Mouse (Mus musculus): ENCODE results near the gene Ceacam1.
"Not testable (repeated sequence)": the region's sequence is repeated elsewhere in the genome, so short reads cannot be mapped to it uniquely, and the experiment has no call there.

The Ceacam1 gene

GRCm38 (mm10) chr7:25477091-25477751 is at the start of gene Ceacam1:
Gene Ceacam1 (minus strand): TSS chr7:25477603.
- DNase-seq: peak; percentile 82 to 85

GRCm38 (mm10) chr7:25516070-25516777 is 38.8 kb upstream of the Ceacam1 start:
- not testable (repeated sequence) for DNase-seq

- not testable (repeated sequence) for DNase-seq
These were observed 38.3 kb upstream of the Ceacam1 start for GRCm38 (mm10) chr7:25515667-25516066.

GRCm38 (mm10) chr7:25509925-25510324 is 32.5 kb upstream of the Ceacam1 start:
- DNase-seq: no peak

GRCm38 (mm10) chr7:25494649-25495048 is 17.2 kb upstream of the Ceacam1 start:
- no peak for DNase-seq

GRCm38 (mm10) chr7:25490698-25491097 is 13.3 kb upstream of the Ceacam1 start:
- not testable (repeated sequence) for DNase-seq

- not testable (repeated sequence) for DNase-seq
These were observed 12.0 kb upstream of the Ceacam1 start for GRCm38 (mm10) chr7:25489382-25489781.

- peak; percentile 64 to 70 for DNase-seq
These were observed 8.8 kb upstream of the Ceacam1 start for GRCm38 (mm10) chr7:25486186-25486585.

- no peak for DNase-seq
These were observed 7.7 kb upstream of the Ceacam1 start for GRCm38 (mm10) chr7:25485061-25485460.

- DNase-seq: no peak
These were observed 5.8 kb upstream of the Ceacam1 start for GRCm38 (mm10) chr7:25483133-25483735.

- peak; percentile 29 to 33 for DNase-seq
These were observed 3.4 kb upstream of the Ceacam1 start for GRCm38 (mm10) chr7:25480791-25481190.

- DNase-seq: peak; percentile 77 to 80
These were observed 2.0 kb upstream of the Ceacam1 start for GRCm38 (mm10) chr7:25479440-25479839.

GRCm38 (mm10) chr7:25477752-25478093 is 320 bp upstream of the Ceacam1 start:
- DNase-seq: not testable (repeated sequence)

- not testable (repeated sequence) for DNase-seq
These were observed 5.6 kb downstream of the Ceacam1 start for GRCm38 (mm10) chr7:25471821-25472220.

- not testable (repeated sequence) for DNase-seq
These were observed 11.8 kb downstream of the Ceacam1 start for GRCm38 (mm10) chr7:25465586-25465985.

- no peak for DNase-seq
These were observed 12.4 kb downstream of the Ceacam1 start for GRCm38 (mm10) chr7:25465010-25465409.

GRCm38 (mm10) chr7:25462033-25462337 is 15.4 kb downstream of the Ceacam1 start:
- not testable (repeated sequence) for DNase-seq

GRCm38 (mm10) chr7:25461336-25462032 is 15.9 kb downstream of the Ceacam1 start:
- DNase-seq: not testable (repeated sequence)

GRCm38 (mm10) chr7:25452103-25452502 is 25.3 kb downstream of the Ceacam1 start:
- no peak for DNase-seq

GRCm38 (mm10) chr7:25449913-25450890 is 27.2 kb downstream of the Ceacam1 start:
- no peak for DNase-seq

GRCm38 (mm10) chr7:25440816-25441153 is 36.6 kb downstream of the Ceacam1 start:
- no peak for DNase-seq

Data from B cell, adult 2 months (primary cell).